Mouse (Mus musculus) mesoderm, embryonic 11.5 days (tissue): ENCODE measurements around the gene Ptprn2.

Experiments used
- DNase-seq: peaks from one replicate; pipeline ENCODE4 v3.0.0-alpha.2; 2012; ENCODE audit warnings: low read depth, low spot score

The Ptprn2 gene

GRCm38 (mm10) chr12:117314987-117315386 is 829.5 kb downstream of the Ptprn2 start:
- DNase-seq: no peak

- no peak for DNase-seq
Measured at GRCm38 (mm10) chr12:117315661-117316060, 830.1 kb downstream of the Ptprn2 start.

DNA sequence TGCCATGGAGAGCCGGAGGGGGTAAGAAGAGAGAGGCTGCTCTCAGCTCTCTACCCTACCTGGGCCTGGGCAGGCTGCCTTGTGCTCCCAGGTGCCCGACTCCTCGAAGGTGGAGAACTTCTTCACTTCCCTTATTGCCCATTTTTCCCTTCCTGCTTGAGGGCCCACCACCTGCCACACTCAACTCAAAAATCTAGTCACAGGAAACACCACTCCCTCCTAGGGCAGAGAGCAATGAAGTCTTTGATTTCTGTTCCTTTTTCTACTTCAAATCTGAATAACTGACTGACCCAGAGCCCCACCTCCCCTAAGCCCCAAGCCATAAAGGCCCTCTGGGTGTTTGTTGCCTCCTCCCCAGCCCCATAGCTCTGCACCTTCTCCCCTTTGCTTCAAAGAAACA is 832.7 kb downstream of the Ptprn2 start:
- DNase-seq: no peak

- no peak for DNase-seq
Measured at GRCm38 (mm10) chr12:117323017-117323416, 837.5 kb downstream of the Ptprn2 start.
